Mouse (Mus musculus) kidney, adult 2 months (tissue): ENCODE measurements at regions not wholly inside any gene's neighbourhood (a gene's known extent, or its start where the extent isn't known, plus 50 kb on each side); places are given as distances from the start of the nearest gene placed in this dataset.
A peak's percentile ranks its signal among the peaks of the same experiment; 100 is the strongest.

Experiments
- DNase-seq: peaks from one replicate; pipeline ENCODE4 v3.0.0; 2021
- H3K27ac ChIP-seq: fragments of 200-500 bp; 2 replicates; pipeline ENCODE4 v1.5.1; 2012; ENCODE audit warnings: low read depth, low read length, control low read depth, inconsistent platforms; ENCODE audit not compliant: insufficient read depth
- H3K27me3 ChIP-seq: fragments of 200-500 bp; replicated peaks from 2 replicates; pipeline ENCODE4 v1.6.1; 2012; ENCODE audit warnings: mild to moderate bottlenecking, moderate library complexity, low read length, inconsistent platforms; ENCODE audit not compliant: control insufficient read depth, insufficient read depth
- H3K36me3 ChIP-seq: fragments of 200-500 bp; 2 replicates; pipeline ENCODE4 v1.6.1; 2012; ENCODE audit warnings: mild to moderate bottlenecking, moderate library complexity, low read length, inconsistent platforms; ENCODE audit not compliant: control insufficient read depth, insufficient read depth
- H3K4me1 ChIP-seq: fragments of 200-500 bp; 2 replicates; pipeline ENCODE4 v1.6.1; 2011; ENCODE audit warnings: low read length; ENCODE audit not compliant: control insufficient read depth, insufficient read depth
- H3K4me3 ChIP-seq: fragments of 200-500 bp; 2 replicates; pipeline ENCODE4 v1.5.1; 2011; ENCODE audit warnings: mild to moderate bottlenecking, low read depth, low read length, control low read depth; ENCODE audit not compliant: insufficient read depth
- CTCF ChIP-seq: fragments of 200-500 bp; conservative IDR thresholded peaks from 2 replicates; pipeline ENCODE4 v1.5.1; 2011; ENCODE audit warnings: low read depth, mild to moderate bottlenecking, control low read depth, low read length, moderate library complexity, mixed read lengths; ENCODE audit not compliant: insufficient read depth, insufficient read length
- POLR2A ChIP-seq: fragments of 200-500 bp; IDR thresholded peaks from one replicate; pipeline ENCODE4 v1.6.1; 2011; ENCODE audit warnings: low read depth, low read length, control low read depth
- WGBS: fragments of 180-500 bp; shearing (Covaris S2); methylation state at CpG from one replicate; pipeline ENCODE4 v1.1.7; 2018; 5-methylcytosine and 5-hydroxymethylcytosine counted together

GRCm38 (mm10) chr15:62116184-62116583, 1193.4 kb upstream of the A1bg start:
- H3K4me1 ChIP-seq = peaks cover 14% of the 10 kb centered on the region
- no peak overlapping the region for H3K27ac ChIP-seq
- TF ChIP-seq CTCF (no peak), POLR2A (no peak)
- H3K27me3 ChIP-seq = no peaks in the 10 kb centered on the region
- DNase-seq = no peak
- no peak overlapping the region for H3K4me3 ChIP-seq
- no peaks in the 10 kb centered on the region for H3K36me3 ChIP-seq
- 71% methylated on average over 1 of the region's 1 CpGs for WGBS

GRCm38 (mm10) chr15:62114815-62115214, 1192.0 kb upstream of the A1bg start:
- WGBS = 35% methylated on average over 4 of the region's 4 CpGs
- H3K4me3 ChIP-seq = no peak overlapping the region
- H3K36me3 ChIP-seq = no peaks in the 10 kb centered on the region
- no peak overlapping the region for H3K27ac ChIP-seq
- no peaks in the 10 kb centered on the region for H3K27me3 ChIP-seq
- DNase-seq = peak; percentile 82
- TF ChIP-seq POLR2A = no peak
- no peak for TF ChIP-seq CTCF
- peaks cover 13% of the 10 kb centered on the region for H3K4me1 ChIP-seq

DNA sequence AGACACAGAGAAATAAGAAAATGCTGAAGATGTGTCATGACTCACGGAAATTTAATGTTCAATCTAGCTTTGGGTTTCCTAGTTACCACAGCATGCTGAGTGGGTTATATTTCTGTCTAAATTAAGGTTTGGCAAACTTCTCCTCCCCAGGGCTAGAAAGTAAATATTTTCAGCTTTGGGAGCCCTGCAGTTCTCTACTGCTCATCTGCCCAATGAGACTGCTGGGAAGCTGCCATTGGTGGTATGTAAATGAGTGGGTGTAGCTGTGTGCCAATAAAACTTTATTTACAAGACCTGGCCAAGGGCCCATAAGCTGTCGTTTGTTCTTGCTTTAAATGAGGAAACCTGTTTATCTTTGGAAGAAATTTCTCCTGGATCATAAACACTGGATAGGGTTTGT, 1189.3 kb upstream of the A1bg start:
- peaks cover 13% of the 10 kb centered on the region for H3K4me1 ChIP-seq
- no peak overlapping the region for H3K4me3 ChIP-seq
- WGBS = 51% methylated on average over 2 of the region's 2 CpGs
- H3K36me3 ChIP-seq = no peaks in the 10 kb centered on the region
- no peak for TF ChIP-seq CTCF
- TF ChIP-seq POLR2A = no peak
- DNase-seq = no peak
- no peaks in the 10 kb centered on the region for H3K27me3 ChIP-seq
- H3K27ac ChIP-seq = no peak overlapping the region

DNA sequence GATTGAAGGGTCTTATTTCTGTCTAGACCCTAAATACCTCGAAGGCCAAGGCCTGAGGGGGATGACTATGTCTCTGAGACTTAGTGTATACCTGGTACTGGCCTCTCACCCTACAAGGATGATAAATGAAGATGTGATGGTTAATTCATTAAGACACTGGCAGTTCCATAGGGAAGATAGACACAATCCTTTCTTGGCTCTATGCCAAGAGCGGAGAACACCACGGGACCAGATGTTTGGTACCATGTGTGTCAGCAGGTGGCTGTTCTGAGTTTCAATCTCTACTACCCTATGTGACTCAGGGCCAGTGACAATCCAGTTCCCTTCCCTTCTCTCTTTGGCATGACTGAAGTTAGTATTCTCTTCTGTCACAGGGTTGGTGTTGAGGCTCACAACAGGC, 1185.2 kb upstream of the A1bg start:
- Histone ChIP-seq H3K27ac (no peak overlapping the region), H3K4me3 (no peak overlapping the region), H3K27me3 (no peaks in the 10 kb centered on the region), H3K4me1 (0 out of 2 replicates have a peak, but pooled peaks cover 6% of the 10 kb centered on the region), H3K36me3 (no peaks in the 10 kb centered on the region)
- TF ChIP-seq POLR2A = no peak
- no peak for TF ChIP-seq CTCF
- 64% methylated on average over 3 of the region's 3 CpGs for WGBS
- DNase-seq = no peak

DNA sequence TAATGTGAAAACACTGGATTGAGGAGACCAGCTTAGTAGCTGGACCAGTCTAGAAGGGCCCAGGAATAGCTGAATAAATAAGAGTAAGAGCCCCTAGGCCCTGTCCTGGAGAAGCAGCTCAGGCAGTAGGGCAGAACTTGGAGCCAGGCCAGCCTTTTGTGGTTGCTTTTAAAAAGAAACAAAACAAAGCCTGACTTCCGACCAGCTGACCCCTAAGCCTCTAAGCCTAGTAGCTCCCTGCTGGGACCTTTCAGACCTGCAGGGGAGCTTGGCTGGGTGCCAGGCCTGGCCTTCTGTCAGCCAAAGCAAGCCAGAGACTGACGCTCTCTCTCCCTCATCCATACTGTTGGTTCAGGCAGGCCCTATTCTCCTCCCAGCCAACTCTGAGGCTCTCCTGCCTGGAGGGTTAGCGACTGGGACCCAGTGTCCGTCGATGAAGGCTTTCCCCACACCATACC, 1183.7 kb upstream of the A1bg start:
- Histone ChIP-seq H3K27ac (no peak overlapping the region), H3K4me3 (no peak overlapping the region), H3K36me3 (no peaks in the 10 kb centered on the region), H3K27me3 (no peaks in the 10 kb centered on the region), H3K4me1 (0 out of 2 replicates have a peak, but pooled peaks cover 6% of the 10 kb centered on the region)
- peak; percentile 96 for DNase-seq
- TF ChIP-seq CTCF = no peak; the same call in 1 of the 2 replicates
- no peak for TF ChIP-seq POLR2A
- 20% methylated on average over 5 of the region's 5 CpGs for WGBS

GRCm38 (mm10) chr15:62105483-62105882, 1182.7 kb upstream of the A1bg start:
- H3K4me3 ChIP-seq = no peak overlapping the region
- H3K36me3 ChIP-seq = no peaks in the 10 kb centered on the region
- 0 out of 2 replicates have a peak, but pooled peaks cover 6% of the 10 kb centered on the region for H3K4me1 ChIP-seq
- DNase-seq = no peak
- TF ChIP-seq CTCF = no peak
- TF ChIP-seq POLR2A = no peak
- WGBS = 78% methylated on average over 9 of the region's 9 CpGs
- no peaks in the 10 kb centered on the region for H3K27me3 ChIP-seq
- no peak overlapping the region for H3K27ac ChIP-seq

DNA sequence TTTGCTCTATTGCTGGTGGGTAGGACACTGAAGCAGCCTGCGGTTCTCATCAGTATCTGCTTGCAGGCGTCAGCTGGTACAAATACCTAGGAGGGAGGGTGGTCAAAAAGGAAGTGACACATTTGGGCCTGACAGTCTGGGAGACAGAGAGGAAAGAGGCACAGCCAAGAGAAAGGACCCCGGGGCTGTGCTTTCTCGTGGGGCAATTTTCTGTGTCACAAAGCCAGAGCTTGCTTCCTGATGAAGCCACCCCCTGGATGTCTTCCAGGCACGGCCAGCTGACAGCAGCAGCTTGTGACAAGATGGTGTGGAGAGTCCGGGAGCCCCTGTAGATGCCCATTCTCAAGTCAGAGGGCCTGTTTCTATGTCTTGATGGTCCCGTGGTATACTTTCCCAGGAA, 1181.8 kb upstream of the A1bg start:
- peak; percentile 64 for DNase-seq

More for the DNA sequence above, 1181.8 kb upstream of the A1bg start:
- Histone ChIP-seq H3K4me1 (0 out of 2 replicates have a peak, but pooled peaks cover 6% of the 10 kb centered on the region), H3K36me3 (no peaks in the 10 kb centered on the region), H3K4me3 (no peak overlapping the region), H3K27ac (no peak overlapping the region), H3K27me3 (no peaks in the 10 kb centered on the region)
- TF ChIP-seq POLR2A (no peak), CTCF (no peak)
- 61% methylated on average over 7 of the region's 7 CpGs for WGBS
